Mouse (Mus musculus): ENCODE measurements around the gene Cbs. TPM values are rescaled to one million over a fixed set of nuclear protein-coding genes. Genes with fewer than 3 reads are reported as not detected.

The Cbs gene
- total and polyA plus RNA-seq, 2 experiments: 236 to 782 TPM

DNA sequence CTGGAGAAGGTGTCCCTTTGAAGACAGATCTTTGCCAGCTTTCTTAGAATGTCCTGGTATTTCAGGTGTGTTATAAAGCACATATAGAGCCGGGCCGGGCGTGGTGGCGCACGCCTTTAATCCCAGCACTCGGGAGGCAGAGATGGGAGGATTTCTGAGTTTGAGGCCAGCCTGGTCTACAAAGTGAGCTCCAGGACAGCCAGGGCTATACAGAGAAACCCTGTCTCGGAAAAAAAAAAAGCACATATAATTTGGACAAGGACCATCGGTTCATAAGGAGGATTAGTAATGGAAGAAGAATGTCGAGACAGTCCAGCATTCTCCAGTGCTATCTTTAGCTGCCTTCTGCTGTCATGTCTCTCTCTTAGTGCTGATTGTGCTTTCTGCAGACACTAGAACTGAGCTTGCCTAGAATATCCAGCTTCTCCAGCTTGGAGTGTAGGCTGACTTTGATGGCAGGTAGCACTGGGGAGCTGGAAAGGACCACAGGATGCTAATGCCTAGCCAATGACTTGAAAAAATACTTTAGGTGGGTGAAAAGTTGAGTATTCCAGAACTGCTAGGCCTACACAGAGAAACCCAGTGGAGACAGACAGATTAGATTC lies 66.6 kb downstream of the Cbs start:
- no peaks in the 10 kb centered on the region for H3K36me3 ChIP-seq (ENCODE audit: control insufficient read depth, insufficient read depth, low read length)
- 90% methylated on average over 9 of the region's 9 CpGs for WGBS
- no peak for TF ChIP-seq CTCF (IDR thresholded peaks at IDR 0.05; ENCODE audit: low read depth, low read length)
- DNase-seq (ENCODE audit: extremely low read depth, low read depth, low spot score): peak; percentile 48
- no peaks in the 10 kb centered on the region for H3K27me3 ChIP-seq (ENCODE audit: control insufficient read depth, insufficient read depth, low read length)
- H3K9ac ChIP-seq (ENCODE audit: low read depth, low read length): no peak overlapping the region
- H3K4me1 ChIP-seq (ENCODE audit: control insufficient read depth, insufficient read depth, low read length): peaks cover 13% of the 10 kb centered on the region
- H3K4me3 ChIP-seq (ENCODE audit: insufficient read depth, low read depth, low read length): no peak overlapping the region
- H3K79me2 ChIP-seq (ENCODE audit: control insufficient read depth, insufficient read depth, low read length): peaks cover 25% of the 10 kb centered on the region
- H3K27ac ChIP-seq (replicated peaks; ENCODE audit: insufficient read depth, low read depth, low read length): no peak overlapping the region

DNA sequence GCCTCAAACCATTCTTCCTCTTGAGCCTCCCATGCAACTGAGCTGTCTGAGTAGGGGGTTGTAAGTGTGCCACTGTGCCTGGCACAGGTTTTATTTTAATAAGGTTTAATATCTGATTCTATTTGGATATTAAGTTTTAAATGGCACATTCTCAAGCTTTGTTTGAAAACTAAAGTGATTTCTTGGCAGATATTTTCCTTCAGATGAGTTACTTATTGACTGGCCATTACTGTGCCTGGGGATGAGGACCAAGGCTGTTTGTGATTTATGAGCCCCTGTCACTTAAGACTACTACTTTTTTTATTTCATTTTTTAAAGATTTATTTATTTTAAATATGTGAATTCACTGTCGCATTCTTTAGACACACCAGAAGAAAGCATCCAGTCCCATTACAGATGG lies 67.3 kb downstream of the Cbs start:
- Histone ChIP-seq H3K4me3 (ENCODE audit: insufficient read depth, low read depth, low read length) (no peak overlapping the region), H3K79me2 (ENCODE audit: control insufficient read depth, insufficient read depth, low read length) (peaks cover 29% of the 10 kb centered on the region), H3K9ac (ENCODE audit: low read depth, low read length) (no peak overlapping the region), H3K27me3 (ENCODE audit: control insufficient read depth, insufficient read depth, low read length) (no peaks in the 10 kb centered on the region), H3K27ac (replicated peaks; ENCODE audit: insufficient read depth, low read depth, low read length) (no peak overlapping the region), H3K4me1 (ENCODE audit: control insufficient read depth, insufficient read depth, low read length) (peaks cover 13% of the 10 kb centered on the region), H3K36me3 (ENCODE audit: control insufficient read depth, insufficient read depth, low read length) (no peaks in the 10 kb centered on the region)
- WGBS: 97% methylated on average over 1 of the region's 1 CpGs
- DNase-seq (ENCODE audit: extremely low read depth, low read depth, low spot score): no peak
- TF ChIP-seq POLR2A (IDR thresholded peaks at IDR 0.05; ENCODE audit: extremely low read depth, insufficient read depth, low read length): no peak
- TF ChIP-seq CTCF (IDR thresholded peaks at IDR 0.05; ENCODE audit: low read depth, low read length): no peak

DNA sequence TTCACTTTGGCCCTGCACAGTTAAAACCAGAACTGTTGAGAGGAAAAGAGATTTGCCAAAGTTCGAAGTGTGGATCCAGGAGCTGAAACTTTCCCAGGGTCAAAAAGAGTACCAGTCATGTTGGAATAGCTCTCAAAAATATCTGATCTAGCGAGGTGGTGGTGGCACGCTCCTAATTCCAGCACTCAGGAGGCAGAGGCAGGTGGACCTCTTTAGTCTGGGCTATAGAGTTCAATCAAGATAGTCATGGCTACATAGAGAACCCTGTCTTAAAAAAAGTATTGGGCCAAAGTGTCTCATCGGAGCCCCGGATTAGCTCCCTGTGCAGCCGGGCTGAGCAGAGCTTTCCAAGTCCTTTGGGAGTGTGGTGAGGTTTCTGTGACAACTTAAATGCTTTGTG lies 70.8 kb downstream of the Cbs start:
- Histone ChIP-seq H3K27me3 (ENCODE audit: control insufficient read depth, insufficient read depth, low read length) (no peaks in the 10 kb centered on the region), H3K36me3 (ENCODE audit: control insufficient read depth, insufficient read depth, low read length) (no peaks in the 10 kb centered on the region), H3K4me1 (ENCODE audit: control insufficient read depth, insufficient read depth, low read length) (peaks cover 15% of the 10 kb centered on the region), H3K79me2 (ENCODE audit: control insufficient read depth, insufficient read depth, low read length) (peaks cover 29% of the 10 kb centered on the region), H3K27ac (replicated peaks; ENCODE audit: insufficient read depth, low read depth, low read length) (no peak overlapping the region), H3K4me3 (ENCODE audit: insufficient read depth, low read depth, low read length) (no peak overlapping the region), H3K9ac (ENCODE audit: low read depth, low read length) (no peak overlapping the region)
- 51% methylated on average over 6 of the region's 6 CpGs for WGBS
- no peak for DNase-seq (ENCODE audit: extremely low read depth, low read depth, low spot score)
- TF ChIP-seq CTCF (IDR thresholded peaks at IDR 0.05; ENCODE audit: low read depth, low read length) (no peak), POLR2A (IDR thresholded peaks at IDR 0.05; ENCODE audit: extremely low read depth, insufficient read depth, low read length) (no peak)

DNA sequence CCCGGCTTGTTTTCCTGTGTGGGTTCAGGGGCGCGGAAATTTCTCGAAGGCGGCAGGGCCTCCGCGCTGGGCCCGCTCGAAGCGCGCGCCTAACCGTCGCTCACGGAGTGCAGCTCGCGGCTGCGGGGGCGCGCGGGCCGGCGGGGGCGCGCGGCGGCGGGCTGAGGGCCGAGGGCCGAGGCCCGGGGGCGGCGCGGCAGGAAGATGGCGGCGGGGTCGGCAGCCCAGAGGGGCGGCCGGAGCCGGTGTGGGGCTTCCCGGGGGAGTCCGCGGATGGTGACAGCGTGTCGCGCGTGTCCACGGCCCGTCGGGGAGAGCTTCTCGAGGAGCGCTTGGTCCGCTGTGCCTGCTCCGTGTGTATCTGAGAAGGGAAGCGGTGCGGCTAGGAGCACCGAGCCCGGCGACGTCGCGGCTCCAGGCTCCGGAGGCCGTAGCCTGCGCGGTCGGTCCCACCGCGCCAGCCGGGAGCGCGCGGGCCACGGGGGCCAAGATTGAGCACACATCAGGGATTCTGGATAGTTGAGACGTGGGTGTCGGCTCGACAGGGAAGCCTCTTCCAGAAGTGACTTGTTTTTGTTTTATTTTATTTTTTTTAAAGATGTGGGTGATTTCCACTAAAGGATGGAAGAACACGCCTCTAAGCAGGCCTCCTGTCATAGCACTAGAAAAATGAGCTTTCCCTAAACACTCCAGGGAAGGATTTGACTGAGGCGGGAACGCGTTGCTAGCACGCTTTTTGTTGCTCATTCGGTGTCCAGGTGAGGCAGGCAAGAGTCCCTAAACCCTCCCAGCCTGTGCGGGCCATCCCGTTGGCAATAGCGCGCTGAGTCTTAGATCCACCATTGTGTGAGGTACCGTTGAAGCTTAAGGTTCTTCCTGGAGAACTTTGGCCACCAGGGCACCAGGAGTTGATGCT lies 71.6 kb downstream of the Cbs start:
- TF ChIP-seq CTCF (IDR thresholded peaks at IDR 0.05; ENCODE audit: low read depth, low read length) (0 out of 2 replicates have a peak, but pooled peaks have one; percentile 8), POLR2A (IDR thresholded peaks at IDR 0.05; ENCODE audit: extremely low read depth, insufficient read depth, low read length) (no peak)
- Histone ChIP-seq H3K36me3 (ENCODE audit: control insufficient read depth, insufficient read depth, low read length) (no peaks in the 10 kb centered on the region), H3K9ac (ENCODE audit: low read depth, low read length) (peak overlapping the region; percentile 100), H3K27me3 (ENCODE audit: control insufficient read depth, insufficient read depth, low read length) (no peaks in the 10 kb centered on the region), H3K79me2 (ENCODE audit: control insufficient read depth, insufficient read depth, low read length) (peaks cover 29% of the 10 kb centered on the region), H3K4me3 (ENCODE audit: insufficient read depth, low read depth, low read length) (peak overlapping the region; percentile 100), H3K4me1 (ENCODE audit: control insufficient read depth, insufficient read depth, low read length) (peaks cover 15% of the 10 kb centered on the region), H3K27ac (replicated peaks; ENCODE audit: insufficient read depth, low read depth, low read length) (peak overlapping the region; percentile 86)
- peak; percentile 35 for DNase-seq (ENCODE audit: extremely low read depth, low read depth, low spot score)
- 2% methylated on average over 78 of the region's 88 CpGs for WGBS

DNA sequence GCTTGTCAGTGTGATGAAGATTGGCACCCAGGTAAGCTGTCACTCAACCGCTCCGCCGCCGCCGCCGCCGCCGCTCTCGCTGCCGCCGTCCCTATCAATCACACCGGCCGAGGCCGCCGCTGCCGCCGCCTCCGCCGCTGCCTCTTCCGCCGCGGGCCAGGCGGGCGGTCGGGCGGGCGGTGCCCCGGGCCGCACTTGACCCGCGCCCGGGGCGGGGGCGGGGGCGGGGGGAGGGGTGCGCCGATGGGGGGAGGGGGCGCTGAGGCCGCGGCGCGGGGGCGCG lies 72.2 kb downstream of the Cbs start:
- Histone ChIP-seq H3K36me3 (ENCODE audit: control insufficient read depth, insufficient read depth, low read length) (no peaks in the 10 kb centered on the region), H3K27me3 (ENCODE audit: control insufficient read depth, insufficient read depth, low read length) (no peaks in the 10 kb centered on the region), H3K4me1 (ENCODE audit: control insufficient read depth, insufficient read depth, low read length) (peaks cover 15% of the 10 kb centered on the region), H3K4me3 (ENCODE audit: insufficient read depth, low read depth, low read length) (peak overlapping the region; percentile 100), H3K9ac (ENCODE audit: low read depth, low read length) (peak overlapping the region; percentile 100), H3K79me2 (ENCODE audit: control insufficient read depth, insufficient read depth, low read length) (peaks cover 29% of the 10 kb centered on the region), H3K27ac (replicated peaks; ENCODE audit: insufficient read depth, low read depth, low read length) (peak overlapping the region; percentile 86)
- TF ChIP-seq POLR2A (IDR thresholded peaks at IDR 0.05; ENCODE audit: extremely low read depth, insufficient read depth, low read length) (peak; percentile 50; the same call in 1 of the 2 replicates), CTCF (IDR thresholded peaks at IDR 0.05; ENCODE audit: low read depth, low read length) (no peak)
- DNase-seq (ENCODE audit: extremely low read depth, low read depth, low spot score): no peak
- WGBS: 1% methylated on average over 24 of the region's 44 CpGs
